Mouse (Mus musculus) thymus, adult 2 months (tissue): ENCODE results near the gene Olfr1378. TPM values are rescaled to one million over a fixed set of nuclear protein-coding genes. Genes with fewer than 3 reads are reported as not detected.

Source experiments
- DNase-seq: peaks from one replicate; pipeline ENCODE4 v3.0.0; 2021
- H3K27ac ChIP-seq: fragments of 200-500 bp; 2 replicates; pipeline ENCODE4 v1.5.1; 2012; ENCODE audit warnings: low read length, control low read depth; ENCODE audit not compliant: control insufficient read depth, insufficient read depth
- H3K27me3 ChIP-seq: fragments of 200-500 bp; 2 replicates; pipeline ENCODE4 v1.6.1; 2012; ENCODE audit warnings: mild to moderate bottlenecking, low read length, moderate library complexity, mixed read lengths; ENCODE audit not compliant: control insufficient read depth, insufficient read depth
- H3K36me3 ChIP-seq: fragments of 200-500 bp; 2 replicates; pipeline ENCODE4 v1.6.1; 2012; ENCODE audit warnings: mild to moderate bottlenecking, low read length, moderate library complexity; ENCODE audit not compliant: control insufficient read depth, insufficient read depth
- H3K4me1 ChIP-seq: fragments of 200-500 bp; replicated peaks from 2 replicates; pipeline ENCODE4 v1.6.1; 2012; ENCODE audit warnings: low read length; ENCODE audit not compliant: control insufficient read depth, insufficient read depth
- H3K4me3 ChIP-seq: fragments of 200-500 bp; 2 replicates; pipeline ENCODE4 v1.5.1; 2012; ENCODE audit warnings: mild to moderate bottlenecking, low read length, control low read depth, moderate library complexity; ENCODE audit not compliant: control insufficient read depth, insufficient read depth
- CTCF ChIP-seq: fragments of 200-500 bp; IDR thresholded peaks from 2 replicates; pipeline ENCODE4 v1.5.1; 2012; ENCODE audit warnings: mild to moderate bottlenecking, control low read depth, low read length, moderate library complexity, borderline replicate concordance; ENCODE audit not compliant: control insufficient read depth, poor library complexity, insufficient read depth; ENCODE audit errors: extremely low read depth
- POLR2A ChIP-seq: fragments of 200-500 bp; IDR thresholded peaks from 2 replicates; pipeline ENCODE4 v1.6.1; 2012; ENCODE audit warnings: mild to moderate bottlenecking, low read length, control low read depth, moderate library complexity; ENCODE audit not compliant: control insufficient read depth, poor library complexity, insufficient read depth; ENCODE audit errors: extremely low read depth
- WGBS: fragments of 180-500 bp; shearing (Covaris S2); methylation state at CpG from one replicate; pipeline ENCODE4 v1.1.7; 2018; 5-methylcytosine and 5-hydroxymethylcytosine counted together
- polyA plus RNA-seq: library from polyadenylated mRNA; depleted of rRNA; stranded (reverse); fragments of >200 nt; gene quantifications from 2 replicates; pipeline ENCODE4 v1.2.3, GENCODE M21; 2012; rRNA removed

The Olfr1378 gene
- polyA plus RNA-seq, 1 experiment: not detected

GRCm38 (mm10) chr11:50981667-50982066 lies 15.3 kb downstream of the Olfr1378 start, which contains the start of gene Olfr1377:
Gene Olfr1377 (plus strand): TSS chr11:50981967.
- Histone ChIP-seq H3K36me3 (no peaks in the 10 kb centered on the region), H3K4me3 (no peak within 1 kb of the TSS), H3K4me1 (no peaks in the 10 kb centered on the region), H3K27ac (no peak within 1 kb of the TSS), H3K27me3 (no peaks in the 10 kb centered on the region)
- DNase-seq: no peak
- WGBS: 79% methylated on average over 5 of the region's 5 CpGs
- TF ChIP-seq CTCF: no peak
- TF ChIP-seq POLR2A: no peak

- WGBS: 89% methylated on average over 5 of the region's 5 CpGs
- no peaks in the 10 kb centered on the region for H3K36me3 ChIP-seq
These were observed 37.0 kb downstream of the Olfr1378 start, which contains the start of gene Olfr51 for GRCm38 (mm10) chr11:51003296-51003695. Gene Olfr51 (plus strand): TSS chr11:51003596.

GRCm38 (mm10) chr11:51011821-51012220 lies 45.5 kb downstream of the Olfr1378 start:
- WGBS: 87% methylated on average over 5 of the region's 5 CpGs
- Histone ChIP-seq H3K27ac (no peak overlapping the region), H3K4me1 (no peaks in the 10 kb centered on the region), H3K36me3 (no peaks in the 10 kb centered on the region), H3K27me3 (no peaks in the 10 kb centered on the region), H3K4me3 (no peak overlapping the region)
- no peak for TF ChIP-seq CTCF
- no peak for TF ChIP-seq POLR2A
- no peak for DNase-seq

More at GRCm38 (mm10) chr11:51003296-51003695, 37.0 kb downstream of the Olfr1378 start, which contains the start of gene Olfr51:
- DNase-seq: no peak
- no peaks in the 10 kb centered on the region for H3K27me3 ChIP-seq
- TF ChIP-seq CTCF: no peak
- no peak for TF ChIP-seq POLR2A
- H3K27ac ChIP-seq: no peak within 1 kb of the TSS
- H3K4me1 ChIP-seq: no peaks in the 10 kb centered on the region
- H3K4me3 ChIP-seq: no peak within 1 kb of the TSS

- no peaks in the 10 kb centered on the region for H3K36me3 ChIP-seq
- no peaks in the 10 kb centered on the region for H3K27me3 ChIP-seq
- H3K4me1 ChIP-seq: no peaks in the 10 kb centered on the region
- no peak for TF ChIP-seq POLR2A
- no peak for TF ChIP-seq CTCF
- H3K4me3 ChIP-seq: no peak within 1 kb of the TSS
- H3K27ac ChIP-seq: no peak within 1 kb of the TSS
- no peak for DNase-seq
- WGBS: 74% methylated on average over 1 of the region's 1 CpGs
These were observed 47.6 kb downstream of the Olfr1378 start, which contains the start of gene Olfr54 for GRCm38 (mm10) chr11:51013936-51014335. Gene Olfr54 (plus strand): TSS chr11:51014236.

GRCm38 (mm10) chr11:51016341-51016740 lies 50.0 kb downstream of the Olfr1378 start:
- WGBS: 62% methylated on average over 2 of the region's 2 CpGs

More at GRCm38 (mm10) chr11:51016341-51016740, 50.0 kb downstream of the Olfr1378 start:
- Histone ChIP-seq H3K27ac (no peak overlapping the region), H3K36me3 (no peaks in the 10 kb centered on the region), H3K4me1 (no peaks in the 10 kb centered on the region), H3K27me3 (no peaks in the 10 kb centered on the region), H3K4me3 (no peak overlapping the region)
- no peak for DNase-seq
- TF ChIP-seq POLR2A (no peak), CTCF (no peak)

Other genes starting within 250 kb of the Olfr1378 start
- 5.1 and 5.8 TPM in 2 replicates for gene Zfp354c, start 138.8 kb upstream of the Olfr1378 start, polyA plus RNA-seq
- gene Zfp879, start 125.0 kb upstream of the Olfr1378 start, polyA plus RNA-seq: 0.34 and 0.37 TPM in 2 replicates
- 2.3 and 2.9 TPM in 2 replicates for gene Grm6, start 115.8 kb upstream of the Olfr1378 start, polyA plus RNA-seq
- gene Zfp454, start 78.9 kb upstream of the Olfr1378 start, polyA plus RNA-seq: not detected in 2 replicates
- 0.59 TPM in 2 replicates for gene Zfp2, start 50.4 kb upstream of the Olfr1378 start, polyA plus RNA-seq
- 0.04 and 0.09 TPM in 2 replicates for gene Zfp354b, start 34.9 kb upstream of the Olfr1378 start, polyA plus RNA-seq
- not detected in 2 replicates for gene 4933414I15Rik, start 22.8 kb upstream of the Olfr1378 start, polyA plus RNA-seq
- gene Prop1, start 12.8 kb upstream of the Olfr1378 start, polyA plus RNA-seq: not detected in 2 replicates
- gene Olfr1377, start 15.4 kb downstream of the Olfr1378 start, polyA plus RNA-seq: 0.09 TPM in 1 of 2 replicates, not detected in the other
- not detected in 2 replicates for gene Olfr51, start 37.1 kb downstream of the Olfr1378 start, polyA plus RNA-seq
- not detected in 2 replicates for gene Olfr54, start 47.7 kb downstream of the Olfr1378 start, polyA plus RNA-seq
- not detected in 2 replicates for gene Olfr1375, start 81.6 kb downstream of the Olfr1378 start, polyA plus RNA-seq
- 0.15 and 0.32 TPM in 2 replicates for gene Zfp354a, start 92.7 kb downstream of the Olfr1378 start, polyA plus RNA-seq